Mouse (Mus musculus) neural tube, embryonic 15.5 days (tissue): Measurements from ENCODE around the gene Zfp950. TPM values are rescaled to one million over a fixed set of nuclear protein-coding genes. Genes with fewer than 3 reads are reported as not detected.

Experiments
- ATAC-seq: fragments of 200-750 bp; cut with Nextera tagmentation; 2 replicates; pipeline ENCODE4 v1.8.0; 2017; ENCODE audit warnings: mild to moderate bottlenecking, moderate TSS enrichment, moderate library complexity; ENCODE audit not compliant: low FRiP score
- H3K27ac ChIP-seq: fragments of 300-500 bp; sonication (generic); replicated peaks from 2 replicates; pipeline ENCODE4 v1.5.1; 2015; ENCODE audit warnings: mild to moderate bottlenecking, inconsistent platforms
- H3K27me3 ChIP-seq: fragments of 300-500 bp; sonication (generic); replicated peaks from 2 replicates; pipeline ENCODE4 v1.6.1; 2015; ENCODE audit warnings: inconsistent platforms
- H3K36me3 ChIP-seq: fragments of 300-500 bp; sonication (generic); 2 replicates; pipeline ENCODE4 v1.6.1; 2015; ENCODE audit warnings: inconsistent platforms
- H3K4me1 ChIP-seq: fragments of 300-500 bp; sonication (generic); 2 replicates; pipeline ENCODE4 v1.6.1; 2015; ENCODE audit warnings: inconsistent platforms
- H3K4me2 ChIP-seq: fragments of 300-500 bp; sonication (generic); 2 replicates; pipeline ENCODE4 v1.6.1; 2015; ENCODE audit warnings: inconsistent platforms, mild to moderate bottlenecking, moderate library complexity
- H3K4me3 ChIP-seq: fragments of 300-500 bp; sonication (generic); replicated peaks from 2 replicates; pipeline ENCODE4 v1.5.1; 2015; ENCODE audit warnings: mild to moderate bottlenecking, inconsistent platforms
- H3K9ac ChIP-seq: fragments of 300-500 bp; sonication (generic); replicated peaks from 2 replicates; pipeline ENCODE4 v1.6.1; 2015; ENCODE audit warnings: mild to moderate bottlenecking, inconsistent platforms
- H3K9me3 ChIP-seq: fragments of 300-500 bp; sonication (generic); replicated peaks from 2 replicates; pipeline ENCODE4 v1.6.1; 2016; ENCODE audit warnings: inconsistent platforms
- WGBS: fragments of 180-500 bp; shearing (Covaris S2); methylation state at CpG from one replicate; pipeline ENCODE4 v1.1.7; 2015; ENCODE audit warnings: mixed read lengths; 5-methylcytosine and 5-hydroxymethylcytosine counted together
- polyA plus RNA-seq: library from polyadenylated mRNA; unstranded; fragments of >200 nt; fragmentation: Nextera tagmentation; extraction: Ambion mirVana; gene quantifications from 2 replicates; pipeline ENCODE4 v1.2.1, GENCODE M21; 2015

Zfp950 gene
- polyA plus RNA-seq, 1 experiment from 2014 or later, result 60.9 TPM

GRCm38 (mm10) chr19:61090541-61090940 is 50.1 kb downstream of the Zfp950 start:
- no peaks in the 10 kb centered on the region for H3K27me3 ChIP-seq
- H3K27ac ChIP-seq, result no peak overlapping the region
- ATAC-seq, result no peak
- 96% methylated on average over 4 of the region's 4 CpGs for WGBS
- peaks cover 38% of the 10 kb centered on the region for H3K36me3 ChIP-seq
- no peaks in the 10 kb centered on the region for H3K9me3 ChIP-seq
- H3K9ac ChIP-seq, result no peak overlapping the region
- H3K4me1 ChIP-seq, result no peaks in the 10 kb centered on the region
- H3K4me3 ChIP-seq, result no peak overlapping the region
- H3K4me2 ChIP-seq, result no peak overlapping the region

DNA sequence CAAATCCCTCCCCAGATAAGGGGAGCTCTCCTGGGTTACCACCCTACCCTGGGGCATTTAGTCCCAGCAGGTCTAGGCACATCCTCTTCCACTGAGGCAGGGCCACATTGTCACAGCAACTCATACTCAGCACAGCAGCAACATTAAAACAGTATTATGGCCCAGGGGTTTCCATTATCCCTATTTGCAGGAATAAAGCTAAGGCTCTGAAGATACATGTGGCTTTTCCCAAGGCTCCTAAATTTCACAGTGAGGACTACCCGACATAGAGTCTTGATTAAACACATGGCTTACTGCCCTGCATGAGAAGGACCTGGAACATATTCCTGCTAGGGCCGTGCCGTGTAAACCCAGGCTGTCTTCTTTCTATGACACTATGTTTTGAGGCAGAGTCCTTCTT is 51.6 kb downstream of the Zfp950 start:
- Histone ChIP-seq H3K4me1 (no peaks in the 10 kb centered on the region), H3K27ac (no peak overlapping the region), H3K27me3 (no peaks in the 10 kb centered on the region), H3K36me3 (peaks cover 32% of the 10 kb centered on the region), H3K4me3 (no peak overlapping the region), H3K4me2 (no peak overlapping the region), H3K9me3 (no peaks in the 10 kb centered on the region), H3K9ac (no peak overlapping the region)
- 93% methylated on average over 3 of the region's 3 CpGs for WGBS
- ATAC-seq, result no peak

- H3K9ac ChIP-seq, result no peak overlapping the region
- H3K36me3 ChIP-seq, result peaks cover 27% of the 10 kb centered on the region
- H3K27ac ChIP-seq, result no peak overlapping the region
- no peaks in the 10 kb centered on the region for H3K27me3 ChIP-seq
- no peak overlapping the region for H3K4me2 ChIP-seq
- no peak for ATAC-seq
- WGBS, result 83% methylated on average over 1 of the region's 1 CpGs
- no peaks in the 10 kb centered on the region for H3K4me1 ChIP-seq
- H3K4me3 ChIP-seq, result no peak overlapping the region
- no peaks in the 10 kb centered on the region for H3K9me3 ChIP-seq
Measured at GRCm38 (mm10) chr19:61087781-61088180, 52.9 kb downstream of the Zfp950 start.

GRCm38 (mm10) chr19:61085217-61085616 is 55.4 kb downstream of the Zfp950 start:
- no peak for ATAC-seq
- peaks cover 27% of the 10 kb centered on the region for H3K36me3 ChIP-seq
- H3K4me2 ChIP-seq, result no peak overlapping the region
- H3K4me1 ChIP-seq, result no peaks in the 10 kb centered on the region
- H3K27ac ChIP-seq, result no peak overlapping the region
- no peaks in the 10 kb centered on the region for H3K27me3 ChIP-seq
- 70% methylated on average over 2 of the region's 2 CpGs for WGBS
- H3K9me3 ChIP-seq, result no peaks in the 10 kb centered on the region
- H3K9ac ChIP-seq, result no peak overlapping the region
- no peak overlapping the region for H3K4me3 ChIP-seq

GRCm38 (mm10) chr19:61084149-61084940 is 56.3 kb downstream of the Zfp950 start:
- no peak overlapping the region for H3K27ac ChIP-seq
- WGBS, result 54% methylated on average over 4 of the region's 4 CpGs

DNA sequence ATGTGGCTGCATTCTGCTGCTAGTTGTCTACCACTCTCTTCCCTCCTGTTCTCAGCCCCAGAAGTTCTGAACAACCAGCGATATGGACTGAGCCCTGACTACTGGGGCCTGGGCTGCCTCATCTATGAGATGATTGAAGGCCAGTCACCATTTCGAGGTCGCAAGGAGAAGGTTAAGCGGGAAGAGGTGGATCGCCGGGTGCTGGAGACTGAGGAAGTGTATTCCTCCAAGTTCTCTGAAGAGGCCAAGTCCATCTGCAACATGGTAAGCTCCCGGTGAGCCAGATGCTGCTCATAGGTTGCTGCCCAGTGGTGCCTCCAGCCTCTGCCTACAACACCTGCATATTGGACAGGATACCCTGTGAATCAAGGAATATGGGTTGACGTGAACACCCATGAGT is 57.6 kb downstream of the Zfp950 start:
- WGBS, result 97% methylated on average over 8 of the region's 8 CpGs
- no peaks in the 10 kb centered on the region for H3K4me1 ChIP-seq
- H3K27ac ChIP-seq, result no peak overlapping the region
- no peaks in the 10 kb centered on the region for H3K27me3 ChIP-seq
- peaks cover 23% of the 10 kb centered on the region for H3K36me3 ChIP-seq
- no peak overlapping the region for H3K4me3 ChIP-seq
- H3K9me3 ChIP-seq, result no peaks in the 10 kb centered on the region
- ATAC-seq, result no peak
- no peak overlapping the region for H3K4me2 ChIP-seq
- H3K9ac ChIP-seq, result no peak overlapping the region

More at GRCm38 (mm10) chr19:61084149-61084940, 56.3 kb downstream of the Zfp950 start:
- Histone ChIP-seq H3K36me3 (peaks cover 23% of the 10 kb centered on the region), H3K4me2 (no peak overlapping the region), H3K27me3 (no peaks in the 10 kb centered on the region), H3K4me3 (no peak overlapping the region), H3K4me1 (no peaks in the 10 kb centered on the region), H3K9ac (no peak overlapping the region), H3K9me3 (no peaks in the 10 kb centered on the region)
- peak; percentile 79 for ATAC-seq

DNA sequence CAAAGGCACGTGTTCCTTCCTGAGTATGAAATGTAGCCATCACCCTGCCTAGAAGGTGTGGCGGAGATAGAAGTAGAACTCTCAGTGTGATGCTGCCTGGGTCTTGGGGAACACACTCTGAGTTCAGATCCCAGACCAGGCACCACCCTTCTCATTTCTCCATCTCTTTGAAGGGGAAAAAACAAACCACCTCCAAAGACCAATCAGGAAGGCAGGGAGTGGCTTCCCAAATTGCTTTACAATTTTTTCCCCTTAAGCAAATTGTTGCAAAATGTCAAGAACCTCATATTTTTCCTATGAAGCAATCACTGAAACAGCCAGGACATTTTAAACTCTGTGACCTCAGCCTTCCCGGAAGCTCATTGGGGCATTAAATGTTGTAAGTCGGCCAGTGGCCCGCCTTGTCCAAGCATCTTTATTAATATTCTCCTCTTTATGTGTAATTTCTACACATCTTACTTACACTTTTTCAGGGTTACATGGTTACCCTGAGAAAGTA is 60.3 kb downstream of the Zfp950 start:
- Histone ChIP-seq H3K9me3 (no peaks in the 10 kb centered on the region), H3K9ac (no peak overlapping the region), H3K4me3 (no peak overlapping the region), H3K36me3 (peaks cover 17% of the 10 kb centered on the region; the same call in 1 of the 2 replicates), H3K4me1 (no peaks in the 10 kb centered on the region), H3K27me3 (no peaks in the 10 kb centered on the region), H3K27ac (no peak overlapping the region), H3K4me2 (no peak overlapping the region)
- WGBS, result 97% methylated on average over 5 of the region's 5 CpGs
- ATAC-seq, result no peak

DNA sequence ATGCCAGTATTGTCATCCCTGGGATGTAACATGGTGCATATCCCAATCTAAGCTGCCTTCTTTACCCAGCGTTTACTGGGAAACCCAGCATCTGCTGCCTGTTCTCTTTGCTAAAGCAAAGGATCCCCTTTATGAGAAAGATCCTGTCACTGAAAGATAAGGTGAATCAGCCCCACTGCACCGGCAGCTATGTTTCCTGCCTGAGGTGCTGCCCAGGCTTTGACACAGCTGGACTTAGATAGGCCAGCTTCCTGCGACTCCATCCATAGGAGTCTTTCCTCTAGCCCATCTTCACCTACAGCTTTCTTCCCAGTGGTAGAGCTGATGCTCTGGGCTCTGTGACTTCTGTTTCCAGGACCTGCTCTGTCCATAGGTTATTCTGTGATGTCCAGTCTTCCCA is 62.0 kb downstream of the Zfp950 start:
- Histone ChIP-seq H3K4me3 (no peak overlapping the region), H3K4me2 (no peak overlapping the region), H3K9ac (no peak overlapping the region), H3K4me1 (no peaks in the 10 kb centered on the region), H3K9me3 (no peaks in the 10 kb centered on the region), H3K36me3 (peaks cover 17% of the 10 kb centered on the region; the same call in 1 of the 2 replicates), H3K27ac (no peak overlapping the region), H3K27me3 (no peaks in the 10 kb centered on the region)
- 99% methylated on average over 3 of the region's 3 CpGs for WGBS
- ATAC-seq, result no peak

DNA sequence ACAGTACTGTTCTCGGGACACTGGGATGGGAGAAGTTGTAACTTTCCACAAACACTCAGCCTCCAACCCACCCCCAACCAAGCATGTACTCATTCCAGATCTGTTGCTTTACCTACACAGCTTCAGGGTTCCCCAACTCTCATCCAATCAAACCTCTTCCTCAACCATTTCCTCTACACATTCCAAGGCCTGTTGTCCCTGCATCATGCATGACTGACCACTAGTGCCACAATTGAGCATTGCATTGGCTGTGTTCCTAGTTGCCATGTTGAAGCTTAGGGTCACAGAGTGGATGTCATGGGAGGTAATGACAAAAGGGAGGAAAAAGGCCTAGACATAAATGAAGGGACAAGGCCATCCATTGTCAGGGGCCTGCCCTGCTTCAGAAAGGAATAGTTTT is 75.6 kb downstream of the Zfp950 start:
- WGBS, result 100% methylated on average over 1 of the region's 1 CpGs

DNA sequence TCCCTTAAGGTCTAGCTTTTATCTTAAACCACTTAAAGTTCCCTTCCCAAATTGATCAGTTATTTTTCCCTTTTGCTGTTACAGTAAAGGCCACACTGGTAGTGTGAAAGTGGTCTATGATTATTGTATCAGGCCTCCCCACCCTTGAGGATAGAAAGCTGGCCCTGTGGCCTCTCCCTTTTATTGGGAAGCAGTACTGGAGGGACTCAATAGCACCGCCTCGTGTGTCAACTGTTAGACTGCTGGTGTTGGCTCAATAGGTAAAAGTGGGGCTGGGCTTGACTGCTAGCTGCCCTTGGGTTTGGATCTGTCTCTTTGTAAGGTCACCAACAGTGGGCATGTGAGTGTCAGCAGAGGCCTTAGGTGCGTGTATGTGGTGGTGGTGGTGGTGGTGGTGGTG is 76.3 kb downstream of the Zfp950 start:
- H3K4me2 ChIP-seq, result no peak overlapping the region
- no peak overlapping the region for H3K9ac ChIP-seq
- no peaks in the 10 kb centered on the region for H3K27me3 ChIP-seq
- H3K4me1 ChIP-seq, result no peaks in the 10 kb centered on the region
- no peak overlapping the region for H3K27ac ChIP-seq
- 77% methylated on average over 3 of the region's 3 CpGs for WGBS
- H3K4me3 ChIP-seq, result no peak overlapping the region
- H3K36me3 ChIP-seq, result 0 out of 2 replicates have a peak, but pooled peaks cover 5% of the 10 kb centered on the region
- no peaks in the 10 kb centered on the region for H3K9me3 ChIP-seq
- ATAC-seq, result no peak

More for the DNA sequence above, 75.6 kb downstream of the Zfp950 start:
- Histone ChIP-seq H3K9me3 (no peaks in the 10 kb centered on the region), H3K36me3 (0 out of 2 replicates have a peak, but pooled peaks cover 5% of the 10 kb centered on the region), H3K27ac (no peak overlapping the region), H3K4me1 (no peaks in the 10 kb centered on the region), H3K27me3 (no peaks in the 10 kb centered on the region), H3K4me2 (no peak overlapping the region), H3K4me3 (no peak overlapping the region), H3K9ac (no peak overlapping the region)
- ATAC-seq, result no peak

DNA sequence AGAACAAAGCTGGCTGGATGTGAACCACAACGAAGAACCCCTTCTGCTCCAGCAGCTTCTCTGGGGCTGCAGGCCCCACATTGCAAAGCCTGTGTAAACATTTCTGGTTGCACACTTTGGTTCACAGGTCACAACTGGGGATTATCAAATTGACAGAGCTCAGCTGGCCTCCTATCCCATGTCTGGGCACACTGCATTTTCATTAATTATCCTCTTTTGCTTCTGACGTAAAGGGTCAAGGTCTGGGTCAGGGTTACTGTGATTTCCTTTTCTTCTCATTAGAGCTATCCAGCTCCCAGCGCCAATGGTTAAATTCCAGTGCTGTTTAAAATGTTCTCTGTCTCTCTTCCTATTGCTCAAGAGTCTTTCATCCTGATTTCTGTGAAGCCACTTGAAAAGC is 83.1 kb downstream of the Zfp950 start:
- H3K4me2 ChIP-seq, result no peak overlapping the region
- no peaks in the 10 kb centered on the region for H3K4me1 ChIP-seq
- H3K36me3 ChIP-seq, result no peaks in the 10 kb centered on the region; the same call in 1 of the 2 replicates
- WGBS, result 45% methylated on average over 3 of the region's 3 CpGs
- no peaks in the 10 kb centered on the region for H3K27me3 ChIP-seq
- ATAC-seq, result no peak
- no peak overlapping the region for H3K9ac ChIP-seq
- no peak overlapping the region for H3K4me3 ChIP-seq
- no peak overlapping the region for H3K27ac ChIP-seq
- H3K9me3 ChIP-seq, result no peaks in the 10 kb centered on the region

- Histone ChIP-seq H3K9me3 (no peaks in the 10 kb centered on the region), H3K27me3 (no peaks in the 10 kb centered on the region), H3K27ac (no peak overlapping the region), H3K36me3 (no peaks in the 10 kb centered on the region; the same call in 1 of the 2 replicates), H3K4me1 (no peaks in the 10 kb centered on the region), H3K9ac (no peak overlapping the region), H3K4me3 (no peak overlapping the region), H3K4me2 (no peak overlapping the region)
- 72% methylated on average over 5 of the region's 5 CpGs for WGBS
- no peak for ATAC-seq
Measured at GRCm38 (mm10) chr19:61056783-61057410, 83.7 kb downstream of the Zfp950 start.
